In genomic region chr15:78406293-78406934, GRCm38 (mm10) we compare ENCODE assay signal across 8 mouse cellular contexts. TPM values are rescaled to one million over a fixed set of nuclear protein-coding genes. Genes with fewer than 3 reads are reported as not detected.
A peak's percentile ranks its signal among the peaks of the same experiment; 100 is the strongest.
DNase-seq lines count a peak whose midpoint lies in the region; ATAC-seq and TF ChIP-seq lines count a peak whose summit lies in the region.

Gene Mpst (plus strand): TSS chr15:78406416.

- peaks cover 12 to 36% of the 10 kb centered on the region in 2 experiments for H3K4me1 ChIP-seq in MEL (ENCODE audit: control insufficient read depth in 1 of 2, insufficient read depth in 2 of 2, low read length in 2 of 2)
- peaks cover 82% of the 10 kb centered on the region for H3K4me1 ChIP-seq in hindbrain, embryonic 10.5 days (replicated peaks)
- peaks cover 32% of the 10 kb centered on the region for H3K4me1 ChIP-seq in lung, postnatal 0 days (ENCODE audit: insufficient read depth, low read depth, low read length)

- peaks cover 9% of the 10 kb centered on the region; the same call in 1 of the 2 replicates for H3K79me2 ChIP-seq in MEL (ENCODE audit: control insufficient read depth, insufficient read depth, low read length, poor library complexity)

- WGBS in hindbrain, embryonic 10.5 days: under 1% methylated on average over 40 of the region's 40 CpGs
- WGBS in lung, postnatal 0 days: under 1% methylated on average over 39 of the region's 40 CpGs

- H3K4me3 ChIP-seq in MEL (ENCODE audit: control insufficient read depth in 1 of 2, insufficient read depth in 1 of 2, low read depth in 2 of 2, low read length in 2 of 2): peak within 1 kb of the TSS; percentile 93 to 96
- H3K4me3 ChIP-seq in hindbrain, embryonic 10.5 days: peak within 1 kb of the TSS; percentile 75
- H3K4me3 ChIP-seq in lung, postnatal 0 days (ENCODE audit: low read depth, low read length): peak within 1 kb of the TSS; percentile 73

- ATAC-seq in frontal cortex, adult (ENCODE audit: low TSS enrichment): peak; percentile 84
- peak; percentile 75 for ATAC-seq in lung, postnatal 0 days

- TF ChIP-seq POLR2A in MEL (IDR thresholded peaks at IDR 0.05; ENCODE audit: control insufficient read depth in 1 of 2, insufficient read depth in 1 of 2, low read depth in 1 of 2, low read length in 2 of 2, poor library complexity in 1 of 2): peak; percentile 63 to 78

- TF ChIP-seq RAD21 in MEL (IDR thresholded peaks at IDR 0.05; ENCODE audit: low read depth, low read length): no peak

- peak within 1 kb of the TSS; percentile 96 for H3K27ac ChIP-seq in MEL (ENCODE audit: control insufficient read depth, low read depth, low read length)
- peak within 1 kb of the TSS; percentile 97 for H3K27ac ChIP-seq in hindbrain, embryonic 10.5 days
- H3K27ac ChIP-seq in lung, postnatal 0 days (ENCODE audit: low read length): peak within 1 kb of the TSS; percentile 98

- peak; percentile 95 for DNase-seq in MEL (ENCODE audit: low read depth, low spot score)
- DNase-seq in cerebellum, adult 8-10 months: peak; percentile 93
- DNase-seq in hindbrain, embryonic 10.5 days (ENCODE audit: low spot score): peak; percentile 90
- peak; percentile 87 for DNase-seq in layer of hippocampus, adult 9-11 months
- peak; percentile 96 for DNase-seq in lung, postnatal 0 days (ENCODE audit: low spot score)
- DNase-seq in ovary, postnatal 14 days (ENCODE audit: low spot score): peak; percentile 81
- DNase-seq in thymus, postnatal 14 days: peak; percentile 90

- TF ChIP-seq CTCF in MEL (IDR thresholded peaks at IDR 0.05 in 2 of 3, conservative IDR thresholded peaks at IDR 0.05 in 1 of 3; ENCODE audit: control insufficient read depth in 1 of 3, insufficient read depth in 1 of 3, low read depth in 2 of 3, low read length in 3 of 3, poor library complexity in 1 of 3, severe bottlenecking in 1 of 3): no peak
- TF ChIP-seq CTCF in lung, postnatal 0 days (IDR thresholded peaks at IDR 0.05): 0 out of 2 replicates have a peak, but pooled peaks have one; percentile 8

- 0 out of 4 replicates have a peak, but pooled peaks of 1 of the 2 experiments have one; percentile 15 for TF ChIP-seq EP300 in MEL (IDR thresholded peaks at IDR 0.05; ENCODE audit: low read depth in 1 of 2, low read length in 2 of 2)
- peak; percentile 41; the same call in 1 of the 2 replicates for TF ChIP-seq EP300 in lung, postnatal 0 days (IDR thresholded peaks at IDR 0.05)

- H3K9ac ChIP-seq in MEL (ENCODE audit: control insufficient read depth, low read depth, low read length, poor library complexity, severe bottlenecking): peak within 1 kb of the TSS; percentile 96
- peak within 1 kb of the TSS; percentile 68 for H3K9ac ChIP-seq in lung, postnatal 0 days (replicated peaks; ENCODE audit: low read depth)

- no peaks in the 10 kb centered on the region for H3K9me3 ChIP-seq in MEL (replicated peaks; ENCODE audit: insufficient read depth, low read length)
- no peaks in the 10 kb centered on the region for H3K9me3 ChIP-seq in hindbrain, embryonic 10.5 days
- H3K9me3 ChIP-seq in lung, postnatal 0 days (ENCODE audit: low read length): no peaks in the 10 kb centered on the region

- peaks cover 0 to 22% of the 10 kb centered on the region in 2 experiments; a peak in 2 of 4 replicates for H3K36me3 ChIP-seq in MEL (ENCODE audit: control insufficient read depth in 1 of 2, insufficient read depth in 2 of 2, low read length in 2 of 2)
- no peaks in the 10 kb centered on the region for H3K36me3 ChIP-seq in hindbrain, embryonic 10.5 days
- no peaks in the 10 kb centered on the region for H3K36me3 ChIP-seq in lung, postnatal 0 days (ENCODE audit: insufficient read depth, low read length)

- H3K27me3 ChIP-seq in MEL (ENCODE audit: control insufficient read depth in 1 of 2, insufficient read depth in 2 of 2, low read length in 2 of 2): no peaks in the 10 kb centered on the region
- H3K27me3 ChIP-seq in hindbrain, embryonic 10.5 days (ENCODE audit: insufficient read depth, poor library complexity, severe bottlenecking): peaks cover 47% of the 10 kb centered on the region
- no peaks in the 10 kb centered on the region for H3K27me3 ChIP-seq in lung, postnatal 0 days (replicated peaks; ENCODE audit: insufficient read depth, low read length)

- peak within 1 kb of the TSS; percentile 80 for H3K4me2 ChIP-seq in lung, postnatal 0 days (replicated peaks; ENCODE audit: low read depth, low read length)

TF ChIP-seq in MEL, 35 proteins besides CTCF, POLR2A, EP300 and RAD21:
- TF ChIP-seq CHD2 (IDR thresholded peaks at IDR 0.05; ENCODE audit: low read length) (no peak), SMC3 (IDR thresholded peaks at IDR 0.05; ENCODE audit: low read depth, low read length) (no peak), ZMIZ1 (IDR thresholded peaks at IDR 0.05; ENCODE audit: low read depth, low read length) (peak; percentile 83), MYB (IDR thresholded peaks at IDR 0.05; ENCODE audit: low read depth, low read length) (no peak), KAT2A (conservative IDR thresholded peaks at IDR 0.05; ENCODE audit: low read depth, low read length) (no peak), MAX (IDR thresholded peaks at IDR 0.05; ENCODE audit: low read length) (0 out of 2 replicates have a peak, but pooled peaks have one; percentile 5), ZKSCAN1 (IDR thresholded peaks at IDR 0.05; ENCODE audit: low read depth, low read length) (no peak), ZNF384 (IDR thresholded peaks at IDR 0.05; ENCODE audit: low read depth, low read length) (no peak), BHLHE40 (IDR thresholded peaks at IDR 0.05; ENCODE audit: borderline replicate concordance, low read depth, low read length) (no peak), USF2 (IDR thresholded peaks at IDR 0.05; ENCODE audit: borderline replicate concordance in 1 of 2, insufficient read depth in 1 of 2, low read depth in 1 of 2, low read length in 2 of 2) (no peak), MAZ (IDR thresholded peaks at IDR 0.05; ENCODE audit: low read depth, low read length) (peak; percentile 81; the same call in 1 of the 2 replicates), ETS1 (IDR thresholded peaks at IDR 0.05; ENCODE audit: low read depth, low read length) (peak; percentile 20; the same call in 1 of the 2 replicates), E2F4 (IDR thresholded peaks at IDR 0.05; ENCODE audit: borderline replicate concordance, low read depth, low read length) (no peak), JUND (IDR thresholded peaks at IDR 0.05; ENCODE audit: low read depth, low read length) (no peak), POLR2AphosphoS5 (IDR thresholded peaks at IDR 0.05; ENCODE audit: borderline replicate concordance, low read depth, low read length) (no peak), HCFC1 (IDR thresholded peaks at IDR 0.05; ENCODE audit: low read depth, low read length) (peak; percentile 61; the same call in 1 of the 2 replicates), SIN3A (IDR thresholded peaks at IDR 0.05; ENCODE audit: low read length) (peak; percentile 74), MEF2A (IDR thresholded peaks at IDR 0.05; ENCODE audit: extremely low read depth, insufficient replicate concordance, low read depth, low read length, poor library complexity, severe bottlenecking) (no peak), NRF1 (IDR thresholded peaks at IDR 0.05; ENCODE audit: insufficient read depth, low read depth, low read length, poor library complexity, severe bottlenecking) (no peak), MYC (IDR thresholded peaks at IDR 0.05; ENCODE audit: low read depth, low read length) (0 out of 2 replicates have a peak, but pooled peaks have one; percentile 31), ELF1 (IDR thresholded peaks at IDR 0.05; ENCODE audit: low read depth, low read length) (peak; percentile 40; the same call in 1 of the 2 replicates), NELFE (IDR thresholded peaks at IDR 0.05; ENCODE audit: low read depth, low read length) (peak; percentile 61), MXI1 (IDR thresholded peaks at IDR 0.05; ENCODE audit: low read depth, low read length) (peak; percentile 64; the same call in 1 of the 2 replicates), ZC3H11A (IDR thresholded peaks at IDR 0.05; ENCODE audit: low read depth, low read length) (no peak), TCF12 (IDR thresholded peaks at IDR 0.05; ENCODE audit: low read depth, low read length) (peak; percentile 21), USF1 (IDR thresholded peaks at IDR 0.05; ENCODE audit: low read depth, low read length) (no peak), UBTF (IDR thresholded peaks at IDR 0.05; ENCODE audit: borderline replicate concordance, insufficient read depth, low read depth, low read length) (no peak), MAFK (IDR thresholded peaks at IDR 0.05; ENCODE audit: borderline replicate concordance, low read depth, low read length) (no peak), TAL1 (IDR thresholded peaks at IDR 0.05; ENCODE audit: low read length) (no peak), CHD1 (IDR thresholded peaks at IDR 0.05; ENCODE audit: low read depth, low read length) (peak; percentile 100), TBP (IDR thresholded peaks at IDR 0.05; ENCODE audit: low read depth, low read length) (peak; percentile 74; the same call in 1 of the 2 replicates), POLR2AphosphoS2 (IDR thresholded peaks at IDR 0.05; ENCODE audit: low read length) (peak; percentile 82)

RNA-seq across cellular contexts. Expression of gene Mpst, which starts in this region (rescaled TPM):
- total RNA-seq in MEL (2012; rRNA removed): 38.6 and 38.7 TPM in 2 replicates
- polyA plus RNA-seq in MEL (2012; ENCODE audit: insufficient read depth in 1 of 2, insufficient read length in 2 of 2, low read depth in 1 of 2, low replicate concordance in 2 of 2, missing spikeins in 1 of 2): 10 to 100 TPM in 1 of 2 experiments, not detected in 1; 86.7 TPM
- polyA plus RNA-seq in hindbrain, embryonic 10.5 days (2016; fragmentation: Nextera tagmentation; extraction: Ambion mirVana): 1.4 and 1.5 TPM in 2 replicates
- polyA plus RNA-seq in lung, postnatal 0 days (2015; fragmentation: Nextera tagmentation; extraction: Ambion mirVana): 4.1 TPM in 2 replicates

Comparison
In these comparisons a context has a peak if more than half of its experiments do, and no peak if none do; other contexts are left out.
1. Peak in every context shown above with its lines: DNase-seq, ATAC-seq, H3K4me3 ChIP-seq and H3K27ac ChIP-seq.